Comparison of ENCODE assay signal across 7 mouse cellular contexts in genomic region chr6:6955764-6956561, GRCm38 (mm10). TPM values are rescaled to one million over a fixed set of nuclear protein-coding genes. Genes with fewer than 3 reads are reported as not detected.
DNase-seq lines count a peak whose midpoint lies in the region; ATAC-seq lines count a peak whose summit lies in the region.

Gene Sdhaf3, plus strand, starts transcription at chr6:6956004.

- peak within 1 kb of the TSS; percentile 79 for H3K27ac ChIP-seq in intestine, embryonic 15.5 days
- peak within 1 kb of the TSS; percentile 87 for H3K27ac ChIP-seq in midbrain, embryonic 10.5 days (replicated peaks)

- under 1% methylated on average over 52 of the region's 52 CpGs for WGBS in intestine, embryonic 15.5 days
- WGBS in midbrain, embryonic 10.5 days = under 1% methylated on average over 52 of the region's 52 CpGs

- intact Hi-C loops in gastrocnemius, postnatal 36 days (cut with DNase I) = no loop called here
- intact Hi-C loops in left cerebral cortex, postnatal 25 days (cut with DNase I) = loop anchor here (10.0 kb wide), 1 partner anchor 381 kb away; the partner anchor contains the start of gene Sem1

- DNase-seq in adrenal gland, adult 2 months = peak; percentile 96
- DNase-seq in embryo, embryonic 11.5 days (ENCODE audit: low read depth, low spot score) = peak; percentile 96
- DNase-seq in gastrocnemius, postnatal 36 days = peak; percentile 92 to 93
- DNase-seq in left cerebral cortex, postnatal 25 days (ENCODE audit: low spot score in 2 of 2) = peak; percentile 96 to 98
- DNase-seq in midbrain, embryonic 10.5 days (ENCODE audit: low spot score) = peak; percentile 96
- DNase-seq in right cerebral cortex, postnatal 4 days = peak; percentile 94

- H3K4me1 ChIP-seq in intestine, embryonic 15.5 days (replicated peaks) = no peaks in the 10 kb centered on the region
- H3K4me1 ChIP-seq in midbrain, embryonic 10.5 days = peaks cover 9% of the 10 kb centered on the region

- peak within 1 kb of the TSS; percentile 70 for H3K9ac ChIP-seq in intestine, embryonic 15.5 days

- no peaks in the 10 kb centered on the region for H3K36me3 ChIP-seq in intestine, embryonic 15.5 days
- no peaks in the 10 kb centered on the region for H3K36me3 ChIP-seq in midbrain, embryonic 10.5 days

- peak; percentile 99 for ATAC-seq in intestine, embryonic 15.5 days

- peak within 1 kb of the TSS; percentile 65 for H3K4me2 ChIP-seq in intestine, embryonic 15.5 days (replicated peaks)

- no peaks in the 10 kb centered on the region for H3K9me3 ChIP-seq in intestine, embryonic 15.5 days
- no peaks in the 10 kb centered on the region for H3K9me3 ChIP-seq in midbrain, embryonic 10.5 days (replicated peaks)

- no peaks in the 10 kb centered on the region for H3K27me3 ChIP-seq in intestine, embryonic 15.5 days (replicated peaks)
- H3K27me3 ChIP-seq in midbrain, embryonic 10.5 days (ENCODE audit: low read depth, poor library complexity, severe bottlenecking) = no peaks in the 10 kb centered on the region

- peak within 1 kb of the TSS; percentile 60 for H3K4me3 ChIP-seq in intestine, embryonic 15.5 days (replicated peaks)
- H3K4me3 ChIP-seq in midbrain, embryonic 10.5 days = peak within 1 kb of the TSS; percentile 77

RNA-seq across cellular contexts. Expression of gene Sdhaf3, which starts in this region (rescaled TPM):
- total RNA-seq in adrenal gland, adult 2 months (2021) = 1 to 10 TPM; 5.0 to 6.3 TPM
- polyA plus RNA-seq in adrenal gland, adult 2 months (2012; rRNA removed) = 0.17 and 0.18 TPM in 2 replicates
- 1 to 10 TPM; 4.2 to 4.8 TPM for total RNA-seq in gastrocnemius, postnatal 36 days (2021)
- 5.8 and 6.1 TPM in 2 replicates for polyA plus RNA-seq in intestine, embryonic 15.5 days (2015; fragmentation: Nextera tagmentation; extraction: Ambion mirVana)
- 1 to 10 TPM; 6.0 to 6.2 TPM for total RNA-seq in left cerebral cortex, postnatal 25 days (2021)
- polyA plus RNA-seq in midbrain, embryonic 10.5 days (2016; fragmentation: Nextera tagmentation; extraction: Ambion mirVana) = 7.3 and 7.7 TPM in 2 replicates

Comparison
In these comparisons a context has a peak if more than half of its experiments do, and no peak if none do; other contexts are left out.
1. Peak in every context shown above with its lines: DNase-seq, ATAC-seq, H3K4me3 ChIP-seq and H3K27ac ChIP-seq.